Mouse (Mus musculus): Measurements from ENCODE around the gene Gm49486. TPM values are rescaled to one million over a fixed set of nuclear protein-coding genes. Genes with fewer than 3 reads are reported as not detected.

Gene Gm49486
- total RNA-seq, 4 experiments from 2014 or later: 0.20 to 0.77 (median 0.49) TPM

Other genes starting within 250 kb of the Gm49486 start
- gene H1f0, start 200.9 kb upstream of the Gm49486 start, total RNA-seq (2022): 10 to 100 TPM; 73.6 to 88.0 (median 81.8) TPM
- gene Galr3, start 187.5 kb upstream of the Gm49486 start, total RNA-seq (2022): 1 to 10 TPM in 1 of 4 experiments, under 1 TPM in 1, not detected in 2; 0.81 to 1.0 TPM
- 10 to 100 TPM; 17.3 to 23.9 (median 18.2) TPM for gene Ankrd54, start 166.5 kb upstream of the Gm49486 start, total RNA-seq (2022)
- gene Eif3l, start 154.2 kb upstream of the Gm49486 start, total RNA-seq (2022): 10 to 100 TPM; 76.9 to 82.0 (median 77.9) TPM
- 10 to 100 TPM; 36.0 to 40.9 (median 38.3) TPM for gene Micall1, start 120.5 kb upstream of the Gm49486 start, total RNA-seq (2022)
- 100 to 1,000 TPM in 1 of 4 experiments, 10 to 100 TPM in 3; 78.1 to 105 (median 92.0) TPM for gene Polr2f, start 88.4 kb upstream of the Gm49486 start, total RNA-seq (2022)
- gene 1700088E04Rik, start 88.1 kb upstream of the Gm49486 start, total RNA-seq (2022): 10 to 100 TPM in 3 of 4 experiments, 1 to 10 TPM in 1; 9.4 to 12.9 (median 11.1) TPM
- gene Sox10, start 64.2 kb upstream of the Gm49486 start, total RNA-seq (2022): 10 to 100 TPM; 34.6 to 40.4 (median 37.8) TPM
- gene Pick1, start 218 bp upstream of the Gm49486 start, total RNA-seq (2022): 10 to 100 TPM; 46.2 to 63.5 (median 50.6) TPM
- gene Slc16a8, start 25.4 kb downstream of the Gm49486 start, total RNA-seq (2022): under 1 TPM in 1 of 4 experiments, not detected in 3; 0.30 TPM
- gene Baiap2l2, start 56.1 kb downstream of the Gm49486 start, total RNA-seq (2022): 10 to 100 TPM in 2 of 4 experiments, 1 to 10 TPM in 2; 1.5 to 19.3 (median 10.9) TPM
- gene Pla2g6, start 99.0 kb downstream of the Gm49486 start, total RNA-seq (2022): 10 to 100 TPM; 21.0 to 24.8 (median 23.8) TPM
- gene Maff, start 117.2 kb downstream of the Gm49486 start, total RNA-seq (2022): 1 to 10 TPM; 1.2 to 3.7 (median 2.3) TPM
- gene Tmem184b, start 174.2 kb downstream of the Gm49486 start, total RNA-seq (2022): 10 to 100 TPM; 52.5 to 66.5 (median 57.2) TPM
- gene Csnk1e, start 226.2 kb downstream of the Gm49486 start, total RNA-seq (2022): 100 to 1,000 TPM; 112 to 137 (median 123) TPM